Mouse (Mus musculus) embryonic facial prominence, embryonic 14.5 days (tissue): Measurements from ENCODE around the gene Olfr223. TPM values are rescaled to one million over a fixed set of nuclear protein-coding genes. Genes with fewer than 3 reads are reported as not detected.
"Not testable (repeated sequence)": the region's sequence is repeated elsewhere in the genome, so short reads cannot be mapped to it uniquely, and the experiment has no call there.

Experiments
- ATAC-seq: fragments of 200-750 bp; cut with Nextera tagmentation; 2 replicates; pipeline ENCODE4 v1.8.0; 2017; ENCODE audit warnings: low read depth, moderate number of reproducible peaks, moderate TSS enrichment
- DNase-seq: peaks from one replicate; pipeline ENCODE4 v3.0.0-alpha.2; 2015; ENCODE audit warnings: low spot score
- H3K27ac ChIP-seq: fragments of 300-500 bp; sonication (generic); replicated peaks from 2 replicates; pipeline ENCODE4 v1.5.1; 2014; ENCODE audit warnings: low read depth, mild to moderate bottlenecking, low read length, moderate library complexity
- H3K27me3 ChIP-seq: fragments of 300-500 bp; sonication (generic); replicated peaks from 2 replicates; pipeline ENCODE4 v1.6.1; 2014; ENCODE audit warnings: low read length; ENCODE audit not compliant: control insufficient read depth, insufficient read depth
- H3K36me3 ChIP-seq: fragments of 300-500 bp; sonication (generic); 2 replicates; pipeline ENCODE4 v1.6.1; 2014; ENCODE audit warnings: low read length, mixed read lengths; ENCODE audit not compliant: control insufficient read depth, insufficient read depth
- H3K4me1 ChIP-seq: fragments of 300-500 bp; sonication (generic); 2 replicates; pipeline ENCODE4 v1.6.1; 2014; ENCODE audit warnings: antibody characterized with exemption, low read length; ENCODE audit not compliant: control insufficient read depth, insufficient read depth
- H3K4me2 ChIP-seq: fragments of 300-500 bp; sonication (generic); 2 replicates; pipeline ENCODE4 v1.6.1; 2014; ENCODE audit warnings: low read depth, mild to moderate bottlenecking, low read length, moderate library complexity, mixed read lengths
- H3K4me3 ChIP-seq: fragments of 300-500 bp; sonication (generic); 2 replicates; pipeline ENCODE4 v1.5.1; 2014; ENCODE audit warnings: low read depth, mild to moderate bottlenecking, low read length
- H3K9ac ChIP-seq: fragments of 300-500 bp; sonication (generic); 2 replicates; pipeline ENCODE4 v1.6.1; 2014; ENCODE audit warnings: low read depth, mild to moderate bottlenecking, low read length, moderate library complexity, mixed read lengths
- H3K9me3 ChIP-seq: fragments of 300-500 bp; sonication (generic); 2 replicates; pipeline ENCODE4 v1.6.1; 2016; ENCODE audit warnings: low read length; ENCODE audit not compliant: control insufficient read depth
- WGBS: fragments of 180-500 bp; shearing (Covaris S2); extraction: QIAGEN DNeasy Blood & Tissue Kit; methylation state at CpG from one replicate; pipeline ENCODE4 v1.1.7; 2014; 5-methylcytosine and 5-hydroxymethylcytosine counted together
- polyA plus RNA-seq: library from polyadenylated mRNA; unstranded; fragments of >200 nt; fragmentation: Nextera tagmentation; extraction: Ambion mirVana; gene quantifications from 2 replicates; pipeline ENCODE4 v1.2.1, GENCODE M21; 2014

Olfr223 gene
- polyA plus RNA-seq, 1 experiment from 2014 or later, result not detected

DNA sequence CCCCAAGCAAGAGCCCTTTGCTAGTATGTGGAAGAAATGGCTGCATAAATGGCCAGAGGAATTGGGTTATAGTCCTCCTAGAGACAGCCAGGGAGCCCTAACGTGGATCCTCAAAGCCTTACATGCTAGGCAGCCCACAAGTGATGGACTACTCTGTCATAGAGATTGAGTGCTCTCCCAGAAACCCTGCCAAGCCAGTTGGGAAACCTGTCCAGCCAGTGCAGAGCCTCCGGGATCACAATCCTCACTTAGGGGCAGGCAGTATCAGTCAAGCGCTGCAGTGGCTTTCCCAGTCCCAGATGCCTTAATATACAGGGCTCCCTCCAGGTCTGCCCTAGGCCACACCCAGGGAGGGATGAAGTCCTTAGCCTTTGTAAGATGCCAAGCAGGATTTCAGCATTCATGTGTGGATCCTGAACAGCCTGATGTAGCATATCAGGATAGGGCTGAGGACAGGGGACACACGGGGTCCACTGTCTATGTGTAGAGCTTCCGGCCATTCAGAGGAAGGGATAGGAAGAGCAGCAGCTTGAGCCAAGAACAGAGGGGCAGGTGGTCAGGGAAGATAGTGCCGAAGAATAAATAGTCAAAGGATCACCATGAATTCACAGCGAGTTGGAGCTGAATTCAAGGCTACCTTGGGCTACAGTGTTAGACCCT, 41.0 kb upstream of the Olfr223 start:
- ATAC-seq, result no peak
- 82% methylated on average over 7 of the region's 7 CpGs for WGBS
- no peak overlapping the region for H3K9ac ChIP-seq
- H3K36me3 ChIP-seq, result no peaks in the 10 kb centered on the region
- DNase-seq, result peak; percentile 45
- H3K27ac ChIP-seq, result no peak overlapping the region
- no peaks in the 10 kb centered on the region for H3K27me3 ChIP-seq
- no peak overlapping the region for H3K4me3 ChIP-seq
- peaks cover 10% of the 10 kb centered on the region for H3K4me1 ChIP-seq
- H3K4me2 ChIP-seq, result no peak overlapping the region
- H3K9me3 ChIP-seq, result 0 out of 2 replicates have a peak, but pooled peaks cover 5% of the 10 kb centered on the region

DNA sequence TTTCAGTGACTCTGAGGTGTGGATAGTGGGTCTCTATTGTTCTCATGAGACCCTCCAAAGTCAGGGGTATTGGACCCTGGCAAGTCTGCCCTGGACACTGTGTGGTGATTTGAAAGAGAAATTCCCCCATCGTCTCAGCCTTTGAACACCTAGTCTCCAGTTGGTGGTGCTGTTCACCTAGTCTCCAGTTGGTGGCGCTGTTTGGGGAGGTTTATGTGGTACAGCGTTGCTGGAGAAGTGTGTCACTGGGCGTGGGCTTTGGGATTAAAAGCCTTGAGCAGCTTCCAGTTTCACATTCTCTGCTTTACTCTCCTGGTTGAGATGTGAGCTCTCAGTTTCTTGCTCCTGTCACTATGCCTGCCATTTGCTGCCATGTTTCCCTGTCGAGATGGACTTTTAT, 39.9 kb upstream of the Olfr223 start:
- 24% methylated on average over 5 of the region's 5 CpGs for WGBS
- Histone ChIP-seq H3K4me2 (no peak overlapping the region), H3K4me1 (peaks cover 10% of the 10 kb centered on the region), H3K27ac (no peak overlapping the region), H3K4me3 (no peak overlapping the region), H3K9me3 (0 out of 2 replicates have a peak, but pooled peaks cover 1% of the 10 kb centered on the region), H3K27me3 (no peaks in the 10 kb centered on the region), H3K9ac (no peak overlapping the region), H3K36me3 (no peaks in the 10 kb centered on the region)
- DNase-seq (peak; percentile 42), ATAC-seq (no peak)

DNA sequence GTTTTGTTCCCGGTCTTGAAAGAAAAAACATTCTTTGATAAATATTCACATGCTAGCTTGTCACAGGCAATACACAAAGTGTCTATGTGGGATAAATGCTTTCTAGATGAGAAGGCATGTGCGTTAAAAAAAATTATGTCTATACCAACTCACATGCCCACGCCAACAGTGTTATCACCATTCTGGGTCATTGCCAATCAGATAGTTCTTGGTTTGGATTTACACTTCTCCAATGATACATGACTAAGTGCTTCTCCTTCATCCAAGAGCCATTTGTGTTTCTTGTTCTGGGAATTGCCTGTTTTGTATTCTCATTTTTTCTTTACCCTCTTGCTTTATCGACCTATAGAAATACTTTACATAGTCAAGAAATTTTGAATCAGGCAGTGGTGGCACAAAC, 38.9 kb upstream of the Olfr223 start:
- Histone ChIP-seq H3K9me3 (no peaks in the 10 kb centered on the region), H3K36me3 (no peaks in the 10 kb centered on the region), H3K4me1 (peaks cover 10% of the 10 kb centered on the region), H3K27ac (no peak overlapping the region), H3K4me2 (no peak overlapping the region), H3K9ac (no peak overlapping the region), H3K27me3 (no peaks in the 10 kb centered on the region), H3K4me3 (no peak overlapping the region)
- DNase-seq, result no peak
- no peak for ATAC-seq
- 86% methylated on average over 4 of the region's 4 CpGs for WGBS

DNA sequence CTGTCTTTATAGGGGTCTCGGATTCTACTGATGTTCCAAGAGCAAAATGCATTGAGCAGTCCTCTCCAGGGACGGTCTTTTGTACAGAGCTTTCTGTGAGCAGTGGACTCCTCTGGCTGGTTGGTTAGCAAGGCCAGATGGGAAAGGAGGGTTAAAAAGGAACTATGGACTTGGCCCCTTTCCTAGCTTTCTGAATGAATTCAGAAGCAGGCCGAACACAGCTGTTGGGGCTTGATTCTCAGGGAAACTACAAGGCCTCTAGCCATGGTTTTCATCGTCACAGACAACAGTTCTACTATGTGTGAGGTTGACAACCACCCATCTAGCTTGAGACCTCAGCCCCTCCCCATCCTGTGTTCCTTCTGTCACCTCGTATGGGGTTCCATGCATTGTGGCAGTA, 36.8 kb upstream of the Olfr223 start:
- peak; percentile 48 for DNase-seq
- H3K4me2 ChIP-seq, result no peak overlapping the region
- no peaks in the 10 kb centered on the region for H3K36me3 ChIP-seq
- ATAC-seq, result no peak
- peaks cover under 1% of the 10 kb centered on the region; the same call in 1 of the 2 replicates for H3K4me1 ChIP-seq
- no peaks in the 10 kb centered on the region for H3K27me3 ChIP-seq
- H3K9ac ChIP-seq, result no peak overlapping the region
- H3K4me3 ChIP-seq, result no peak overlapping the region
- 61% methylated on average over 5 of the region's 5 CpGs for WGBS
- H3K27ac ChIP-seq, result no peak overlapping the region
- H3K9me3 ChIP-seq, result no peaks in the 10 kb centered on the region

DNA sequence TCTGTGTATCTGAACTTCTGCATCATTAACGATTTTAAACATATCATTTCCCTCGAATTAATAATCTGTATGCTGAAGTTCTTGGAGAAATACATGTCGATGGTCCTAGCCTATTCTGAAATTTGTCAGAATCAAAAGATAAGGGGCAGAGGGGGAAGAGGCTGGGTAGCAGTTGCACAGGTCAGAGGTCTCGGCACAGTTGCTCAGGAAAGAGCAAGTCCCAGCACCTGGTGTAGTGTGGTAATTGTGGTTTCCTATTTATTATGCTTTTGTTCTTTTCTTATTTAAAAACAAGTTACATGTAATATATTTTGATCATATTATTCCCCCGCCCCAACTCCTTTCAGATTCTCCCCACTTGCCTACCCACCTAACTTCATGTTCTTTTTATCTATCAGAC, 35.1 kb upstream of the Olfr223 start:
- Histone ChIP-seq H3K9ac (no peak overlapping the region), H3K4me3 (no peak overlapping the region), H3K27ac (no peak overlapping the region), H3K27me3 (no peaks in the 10 kb centered on the region), H3K9me3 (no peaks in the 10 kb centered on the region), H3K36me3 (no peaks in the 10 kb centered on the region), H3K4me1 (no peaks in the 10 kb centered on the region), H3K4me2 (no peak overlapping the region)
- ATAC-seq (no peak), DNase-seq (no peak)
- WGBS, result 74% methylated on average over 5 of the region's 5 CpGs

DNA sequence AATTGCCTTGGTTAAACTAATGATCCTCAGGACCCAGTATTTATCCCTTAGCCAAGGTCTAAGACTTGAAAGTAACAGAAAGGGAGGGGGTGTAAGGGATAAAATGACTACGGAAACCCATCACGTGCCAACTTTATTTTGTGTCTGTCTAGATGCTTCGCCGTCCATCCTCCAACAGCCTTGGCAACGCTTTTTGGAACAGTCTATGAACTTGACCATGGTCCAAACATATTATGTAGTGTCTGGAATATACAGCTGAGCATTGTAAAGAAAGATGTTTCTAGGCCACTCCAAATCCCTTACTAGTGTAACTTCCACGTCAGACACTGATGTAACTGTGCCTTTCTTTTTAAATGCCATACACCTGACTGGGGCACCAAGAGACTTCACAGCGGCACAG, 33.1 kb upstream of the Olfr223 start:
- no peak overlapping the region for H3K4me2 ChIP-seq
- no peaks in the 10 kb centered on the region for H3K9me3 ChIP-seq
- no peaks in the 10 kb centered on the region for H3K27me3 ChIP-seq
- H3K4me3 ChIP-seq, result no peak overlapping the region
- no peaks in the 10 kb centered on the region for H3K4me1 ChIP-seq
- DNase-seq (no peak), ATAC-seq (no peak)
- no peak overlapping the region for H3K9ac ChIP-seq
- no peaks in the 10 kb centered on the region for H3K36me3 ChIP-seq
- WGBS, result 86% methylated on average over 7 of the region's 7 CpGs
- H3K27ac ChIP-seq, result no peak overlapping the region

DNA sequence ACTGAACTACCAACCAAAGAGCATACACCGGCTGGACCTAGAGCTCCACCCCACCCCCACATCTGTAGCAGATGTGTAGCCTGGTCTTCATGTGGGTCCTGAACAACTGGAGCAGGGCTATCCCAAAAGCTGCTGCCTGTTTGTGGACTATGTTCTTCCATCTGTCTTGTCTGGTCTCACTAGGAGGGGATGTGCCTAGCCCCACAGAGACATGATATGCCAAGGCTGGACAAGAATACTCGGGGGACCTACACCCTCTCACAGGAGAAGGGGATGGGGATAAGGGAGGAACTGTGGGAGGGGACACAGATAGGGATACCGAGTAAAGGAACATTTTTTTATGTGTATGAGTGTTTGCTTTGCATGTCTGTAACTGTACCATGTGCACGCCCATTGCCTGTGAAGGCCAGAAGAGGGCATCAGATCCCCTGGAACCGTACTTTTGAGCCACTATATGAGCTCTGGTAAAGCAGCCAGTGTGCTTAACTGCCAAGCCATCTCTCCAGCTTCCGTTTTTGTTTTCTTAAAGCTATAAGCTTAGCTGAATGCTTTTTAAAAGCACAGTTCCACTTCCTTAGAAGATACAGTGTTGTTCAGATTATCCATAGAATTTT, 31.0 kb upstream of the Olfr223 start:
- WGBS, result 30% methylated on average over 6 of the region's 6 CpGs
- no peak overlapping the region for H3K27ac ChIP-seq
- H3K27me3 ChIP-seq, result no peaks in the 10 kb centered on the region
- H3K4me3 ChIP-seq, result no peak overlapping the region
- H3K9ac ChIP-seq, result no peak overlapping the region
- H3K9me3 ChIP-seq, result no peaks in the 10 kb centered on the region
- ATAC-seq (peak; percentile 75; the same call in 1 of the 2 replicates), DNase-seq (peak; percentile 80)
- no peak overlapping the region for H3K4me2 ChIP-seq
- H3K4me1 ChIP-seq, result no peaks in the 10 kb centered on the region
- H3K36me3 ChIP-seq, result no peaks in the 10 kb centered on the region

DNA sequence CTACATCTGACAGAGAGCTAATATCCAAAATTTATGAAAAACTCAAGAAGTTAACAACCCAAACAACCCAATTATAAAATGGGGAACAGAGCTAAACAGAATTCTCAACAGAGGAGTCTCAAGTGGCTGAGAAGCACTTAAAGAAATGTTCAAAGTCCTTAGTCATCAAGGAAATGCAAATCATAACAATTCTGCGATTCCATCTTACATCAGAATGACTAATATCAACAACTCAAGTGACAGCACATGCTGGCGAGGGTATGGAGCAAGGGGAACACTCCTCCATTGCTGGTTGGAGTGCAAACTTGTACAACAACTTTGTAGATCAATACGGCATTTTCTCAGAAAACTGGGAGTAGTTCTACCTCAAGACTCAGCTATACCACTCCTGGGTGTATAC, 29.1 kb upstream of the Olfr223 start:
- no peaks in the 10 kb centered on the region for H3K27me3 ChIP-seq

DNA sequence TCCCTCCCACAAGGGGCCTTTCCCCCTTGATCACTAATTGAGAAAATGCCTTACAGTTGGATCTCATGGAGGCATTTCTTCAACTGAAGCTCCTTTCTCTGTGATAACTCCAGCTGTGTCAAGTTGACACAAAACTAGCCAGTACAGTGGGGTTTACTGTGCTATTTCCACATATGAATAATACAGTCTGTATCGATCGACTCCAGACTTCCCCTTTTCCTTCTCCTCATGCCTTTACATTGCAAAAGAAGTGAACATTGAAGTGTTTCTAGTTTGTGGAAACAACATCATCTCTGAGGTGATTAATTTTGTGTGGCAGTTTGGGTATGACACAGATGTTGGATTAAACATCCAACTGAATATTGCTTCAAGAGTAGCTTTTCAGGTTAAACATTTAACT, 23.9 kb upstream of the Olfr223 start:
- ATAC-seq, H3K27me3 ChIP-seq, H3K4me2 ChIP-seq, H3K4me1 ChIP-seq, H3K27ac ChIP-seq, DNase-seq, H3K4me3 ChIP-seq, H3K36me3 ChIP-seq, H3K9me3 ChIP-seq, H3K9ac ChIP-seq: not testable (repeated sequence)
- 90% methylated on average over 2 of the region's 2 CpGs for WGBS

More for the DNA sequence above, 29.1 kb upstream of the Olfr223 start:
- Histone ChIP-seq H3K36me3 (no peaks in the 10 kb centered on the region), H3K4me1 (no peaks in the 10 kb centered on the region), H3K4me2 (no peak overlapping the region), H3K9me3 (no peaks in the 10 kb centered on the region), H3K27ac (no peak overlapping the region), H3K9ac (no peak overlapping the region), H3K4me3 (no peak overlapping the region)
- ATAC-seq (no peak), DNase-seq (no peak)
- WGBS, result 66% methylated on average over 3 of the region's 3 CpGs
